Mouse (Mus musculus): Measurements from ENCODE around the gene Lamp5.

- TF ChIP-seq CTCF (IDR thresholded peaks at IDR 0.05; ENCODE audit: low read depth, low read length) (no peak), POLR2A (IDR thresholded peaks at IDR 0.05; ENCODE audit: borderline replicate concordance, low read depth, low read length) (no peak)
These were observed 57.0 kb downstream of the Lamp5 start for GRCm38 (mm10) chr2:136109038-136109363.
